Mouse (Mus musculus) gastrocnemius, postnatal 4 days (tissue): ENCODE results near the gene Osbpl10. TPM values are rescaled to one million over a fixed set of nuclear protein-coding genes. Genes with fewer than 3 reads are reported as not detected.

Source experiments
- DNase-seq, 2 experiments: peaks; one replicate each; pipeline ENCODE4 v3.0.0; 2021 to 2022; ENCODE audit warnings: low spot score in 2 of 2, mixed read lengths in 2 of 2
- total RNA-seq, 2 experiments: library from RNA; stranded (reverse); gene quantifications; 2 replicates each; pipeline ENCODE4 v1.2.3; 2021

Osbpl10 gene
- total RNA-seq, 2 experiments from 2014 or later = 8.2 to 8.4 TPM

DNA sequence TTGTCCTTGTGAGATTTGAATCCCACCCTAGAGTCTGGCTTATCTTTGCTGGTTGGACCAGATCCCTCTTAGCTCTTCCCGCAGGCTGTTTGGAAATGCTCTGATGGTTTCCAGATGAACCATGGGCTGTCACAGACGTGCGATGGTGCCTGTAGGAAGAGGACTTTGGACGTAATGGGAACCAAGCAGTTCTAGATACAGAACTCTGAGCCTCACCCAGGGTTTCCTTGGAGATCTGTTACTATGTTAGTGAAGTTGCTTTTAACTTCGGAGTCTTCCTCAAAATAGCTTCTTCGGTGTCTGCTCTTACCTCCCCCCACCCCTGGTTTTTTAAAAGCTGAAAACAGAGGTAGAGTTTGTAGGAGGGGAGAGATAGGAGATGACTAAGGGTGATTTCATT lies 1.6 kb downstream of the Osbpl10 start:
- DNase-seq = no peak

DNA sequence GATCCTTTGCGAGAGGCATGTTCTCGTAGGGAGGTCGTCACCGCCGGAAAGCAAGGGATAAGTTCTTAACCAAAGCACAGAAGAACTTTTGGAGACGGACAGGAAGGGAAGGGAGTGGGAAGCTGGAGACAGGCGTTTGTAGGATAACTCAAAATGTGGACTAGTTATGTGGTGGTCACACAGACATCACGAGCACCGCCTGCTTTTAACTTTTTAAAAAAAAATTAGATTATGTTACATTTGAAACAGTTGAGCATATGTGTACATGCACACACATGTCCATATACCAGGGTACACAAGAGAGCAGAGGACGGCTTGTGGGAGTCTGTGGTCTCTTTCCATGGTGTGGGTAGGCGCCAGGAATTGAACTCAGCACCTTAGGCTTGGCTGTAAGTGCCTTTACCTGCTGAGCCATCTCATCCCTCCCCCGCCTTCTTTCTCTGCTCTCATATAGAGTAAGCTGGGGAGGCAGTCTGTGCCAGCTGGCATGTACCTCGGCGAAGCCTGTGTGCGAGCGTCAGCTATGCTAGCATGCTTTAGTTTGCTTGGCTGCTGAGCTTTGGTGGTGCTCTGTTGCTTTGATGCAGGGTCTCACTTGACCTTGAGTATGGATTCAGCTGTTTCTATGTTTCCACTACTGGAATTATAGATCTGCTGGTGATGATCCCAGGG lies 4.5 kb downstream of the Osbpl10 start, which contains the start of gene Rps27rt:
Gene Rps27rt (minus strand): TSS at position 51 of the 672 bp plus-strand sequence.
- DNase-seq = no peak

DNA sequence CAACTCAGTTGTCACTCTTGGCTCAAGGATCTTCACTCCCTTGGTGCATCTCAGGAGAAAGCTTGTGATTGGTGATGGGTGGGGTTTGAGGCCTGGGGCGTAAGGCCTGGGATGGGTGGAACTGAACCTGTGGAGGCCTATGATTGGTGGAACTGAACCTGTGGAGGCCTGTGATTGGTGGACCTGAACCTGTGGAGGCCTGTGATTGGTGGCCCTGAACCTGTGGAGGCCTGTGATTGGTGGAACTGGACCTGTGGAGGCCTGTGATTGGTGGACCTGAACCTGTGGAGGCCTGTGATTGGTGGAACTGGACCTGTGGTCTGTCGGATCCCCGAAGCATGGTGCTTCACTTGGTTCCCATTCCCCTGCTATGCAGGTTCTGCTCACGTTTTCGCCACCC lies 7.4 kb downstream of the Osbpl10 start:
- DNase-seq = no peak

DNA sequence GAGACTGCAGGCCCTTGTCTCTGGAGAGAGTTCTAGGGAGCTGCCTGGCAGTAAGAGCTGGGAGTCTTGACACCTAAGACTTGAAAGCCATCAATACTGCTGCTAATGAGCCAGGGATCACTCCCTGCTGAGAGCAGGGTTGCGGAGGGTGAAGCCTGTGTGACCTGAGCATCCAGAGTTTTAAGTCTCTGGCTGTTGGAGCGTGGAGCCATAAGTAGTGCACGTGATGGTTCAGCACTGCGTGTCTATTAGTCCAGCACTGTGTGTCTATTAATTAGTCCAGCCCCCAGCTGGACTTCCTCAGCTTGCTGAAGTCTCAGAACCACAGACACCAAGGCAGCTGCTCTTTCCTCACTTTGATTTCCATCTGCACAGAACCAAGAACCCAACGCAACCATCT lies 8.0 kb downstream of the Osbpl10 start:
- no peak for DNase-seq

DNA sequence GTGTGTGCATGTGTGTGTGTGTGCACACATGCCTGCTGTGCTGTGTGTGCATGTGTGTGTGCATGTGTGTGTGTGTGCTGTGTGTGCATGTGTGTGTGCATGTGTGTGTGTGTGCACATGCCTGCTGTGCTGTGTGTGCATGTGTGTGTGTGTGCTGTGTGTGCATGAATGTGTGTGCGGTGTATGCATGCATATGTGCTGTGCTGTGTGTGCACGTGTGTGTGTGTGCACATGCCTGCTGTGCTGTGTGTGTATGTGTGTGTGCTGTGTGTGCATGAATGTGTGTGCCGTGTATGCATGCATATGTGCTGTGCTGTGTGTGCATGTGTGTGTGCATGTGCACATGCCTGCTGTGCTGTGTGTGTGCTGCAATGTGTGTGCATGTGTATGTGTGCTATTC lies 9.7 kb downstream of the Osbpl10 start:
- DNase-seq = no peak

DNA sequence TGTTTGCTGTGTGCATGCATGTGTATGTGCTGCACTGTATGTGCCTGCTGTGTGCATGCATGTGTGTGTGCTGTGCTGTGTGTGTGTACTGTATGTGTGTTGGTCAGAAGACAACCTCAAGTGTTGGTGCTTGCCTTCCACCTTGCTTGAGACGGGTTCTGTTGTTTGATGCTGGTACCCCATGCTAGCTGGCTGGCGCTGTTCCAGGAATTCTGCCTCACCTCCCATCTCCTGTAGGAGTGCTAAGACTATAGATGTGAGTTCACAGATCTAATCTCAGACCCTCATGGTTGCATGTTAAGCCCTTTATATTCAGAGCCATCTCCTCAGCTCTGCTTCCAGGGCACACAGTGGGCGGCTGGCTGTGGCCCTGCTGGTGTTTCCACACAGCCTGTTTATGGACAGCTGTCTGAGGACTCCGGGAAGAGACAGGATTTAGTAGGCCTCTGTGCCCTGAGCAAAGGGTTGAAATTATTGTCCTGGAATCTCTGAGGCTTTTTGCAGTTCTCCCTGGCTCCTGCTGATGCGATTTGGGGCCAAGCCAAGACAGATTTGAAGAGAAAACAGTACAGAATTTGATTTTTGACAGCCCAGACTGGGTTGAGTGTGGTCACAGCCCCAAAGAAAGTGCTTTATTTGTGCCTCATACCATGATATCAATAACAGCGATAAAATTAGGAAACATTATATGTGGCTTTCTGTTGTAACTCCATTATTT lies 10.4 kb downstream of the Osbpl10 start:
- DNase-seq = no peak

DNA sequence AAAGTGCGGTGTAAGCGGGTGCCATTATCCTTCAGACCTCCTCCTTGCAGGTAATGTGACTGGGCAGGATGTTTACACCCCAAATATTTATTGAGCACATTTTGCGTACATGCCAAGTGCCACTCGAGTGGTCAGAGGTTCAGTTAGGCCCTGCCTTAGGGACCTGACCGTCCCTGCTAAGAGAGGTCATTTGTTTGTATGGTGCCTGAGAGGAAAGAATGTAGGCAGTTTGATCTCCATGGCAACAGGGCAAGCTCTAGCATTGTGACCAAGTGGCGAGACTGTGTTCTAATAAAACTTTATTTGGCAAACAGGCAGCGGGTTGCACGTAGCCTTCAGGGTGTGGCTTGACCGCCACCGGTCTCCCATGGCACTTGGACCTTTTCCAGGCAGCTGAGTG lies 12.1 kb downstream of the Osbpl10 start:
- no peak for DNase-seq

DNA sequence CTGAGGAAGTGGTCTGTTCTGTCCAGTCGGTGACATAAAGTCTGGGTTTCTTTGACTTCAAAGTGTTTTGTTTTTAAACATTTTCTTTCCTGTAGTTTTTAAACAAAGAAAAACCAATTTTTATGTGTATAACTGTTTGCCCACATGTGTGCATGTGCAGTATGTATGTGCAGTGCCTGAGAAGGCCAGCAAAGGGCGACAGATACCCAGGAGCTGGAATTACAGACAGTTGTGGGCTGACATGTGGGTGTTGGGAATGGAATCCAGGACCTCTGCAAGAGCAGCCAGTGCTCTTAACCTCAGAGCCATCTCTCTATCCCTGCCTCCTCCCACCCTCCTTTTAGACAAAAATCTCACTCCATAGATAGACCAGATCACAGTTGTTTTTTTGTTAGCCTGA lies 14.2 kb downstream of the Osbpl10 start:
- no peak for DNase-seq

DNA sequence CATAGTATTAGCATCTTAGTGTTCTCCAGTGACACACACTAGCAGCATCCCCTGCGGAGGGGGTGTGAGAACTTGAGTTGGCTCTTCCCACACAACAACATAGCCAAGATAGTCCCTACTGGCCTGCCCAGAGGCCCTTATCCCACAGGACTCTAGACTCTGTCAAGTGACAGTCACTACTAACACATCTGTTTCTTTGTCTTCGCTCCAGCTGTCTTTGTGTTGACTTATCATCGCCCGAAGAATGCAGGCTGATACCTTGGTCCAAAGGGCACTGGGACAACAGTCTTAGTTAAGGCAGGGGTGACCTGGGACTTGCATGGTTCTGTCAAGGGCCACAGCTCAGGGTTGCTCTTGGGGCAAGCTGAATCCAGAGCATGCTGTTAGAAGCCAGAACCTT lies 16.9 kb downstream of the Osbpl10 start:
- no peak for DNase-seq

DNA sequence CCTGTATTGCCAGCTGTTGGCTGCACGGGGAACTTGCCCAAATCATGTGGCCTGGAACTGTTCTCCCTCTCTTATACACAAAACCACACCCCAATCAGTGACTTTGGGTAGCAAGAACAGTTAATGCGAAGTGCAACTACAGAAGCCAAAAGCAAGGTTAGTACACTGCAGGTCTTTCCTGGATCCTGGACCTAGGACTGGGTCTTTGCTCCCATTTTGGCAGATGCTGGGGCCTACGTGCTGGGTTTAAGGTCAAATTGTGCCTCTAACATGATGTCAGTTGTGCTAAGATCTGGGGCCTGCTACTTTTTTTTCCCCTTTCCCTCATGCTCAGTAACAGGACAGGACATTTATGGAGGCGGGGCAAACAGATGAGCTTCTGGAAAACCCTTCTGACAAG lies 17.3 kb downstream of the Osbpl10 start:
- DNase-seq = no peak

DNA sequence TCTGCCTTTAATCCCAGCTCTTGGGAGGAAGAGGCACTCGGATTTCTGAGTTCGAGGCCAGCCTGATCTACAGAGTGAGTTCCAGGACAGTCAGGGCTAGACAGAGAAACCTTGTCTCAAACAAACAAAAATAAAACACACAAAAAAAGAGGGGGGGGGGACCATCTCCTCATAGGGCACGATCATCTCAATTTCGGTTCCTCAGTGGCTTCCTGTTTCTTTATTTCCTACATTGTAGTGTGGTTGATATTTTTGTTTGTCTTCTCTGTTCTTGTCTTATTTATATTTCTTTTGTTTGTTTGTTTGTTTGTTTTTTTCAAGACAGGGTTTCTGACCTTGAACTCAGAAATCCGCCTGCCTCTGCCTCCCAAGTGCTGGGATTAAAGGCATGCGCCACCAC lies 18.1 kb downstream of the Osbpl10 start:
- DNase-seq = no peak

DNA sequence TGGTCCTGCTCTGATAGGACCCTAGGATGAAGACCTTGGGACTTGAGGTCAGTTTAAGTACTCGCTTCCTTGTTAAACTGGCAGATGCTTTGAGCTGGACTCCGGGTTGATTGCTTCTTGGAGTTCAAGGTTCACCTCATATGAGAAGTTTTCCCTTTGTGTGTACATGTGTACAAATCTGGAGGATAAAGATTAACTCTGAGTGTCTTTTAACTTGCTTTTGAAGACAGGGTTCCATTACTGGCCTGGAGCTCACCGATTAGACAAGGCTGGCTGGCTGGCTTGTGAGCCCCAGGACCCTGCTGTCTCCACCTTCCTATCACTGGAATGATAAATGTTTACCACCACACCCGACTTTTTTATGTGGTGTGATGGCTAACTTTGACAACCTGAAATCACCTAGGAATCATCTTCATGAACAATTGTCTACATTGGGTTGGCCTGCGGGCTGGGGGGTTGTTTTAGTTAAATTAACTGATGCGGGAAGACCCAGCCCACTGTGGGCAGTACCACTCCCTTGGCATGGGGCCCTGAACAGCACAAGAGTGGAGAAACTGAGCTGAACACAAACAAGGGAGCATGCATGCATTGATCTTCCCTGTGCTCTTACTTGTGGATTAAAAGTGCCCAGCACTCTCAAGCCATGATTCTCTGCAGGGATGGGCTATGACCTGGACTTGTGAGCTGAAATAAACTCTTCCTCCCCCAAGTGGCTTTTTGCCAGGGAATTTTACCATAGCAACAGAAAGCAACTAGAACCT lies 20.8 kb downstream of the Osbpl10 start:
- no peak for DNase-seq

DNA sequence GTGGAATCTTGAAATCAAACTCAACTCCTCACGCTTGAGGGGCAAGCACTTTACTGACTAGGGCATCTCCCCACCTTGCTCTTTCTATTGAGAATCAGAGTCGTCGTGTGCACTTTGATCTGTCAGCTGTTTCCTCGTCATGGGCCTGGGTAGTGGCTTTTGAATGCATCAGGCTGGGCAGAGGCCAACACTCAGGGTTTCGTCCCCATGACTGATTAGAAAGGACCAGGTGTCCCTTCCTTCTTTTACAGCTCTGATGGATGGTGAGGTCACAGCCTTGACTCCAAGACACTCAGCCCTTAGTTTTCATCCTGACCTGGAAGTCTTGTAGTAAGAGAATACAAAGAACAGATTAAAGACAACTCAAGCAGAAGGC lies 21.4 kb downstream of the Osbpl10 start:
- no peak for DNase-seq

DNA sequence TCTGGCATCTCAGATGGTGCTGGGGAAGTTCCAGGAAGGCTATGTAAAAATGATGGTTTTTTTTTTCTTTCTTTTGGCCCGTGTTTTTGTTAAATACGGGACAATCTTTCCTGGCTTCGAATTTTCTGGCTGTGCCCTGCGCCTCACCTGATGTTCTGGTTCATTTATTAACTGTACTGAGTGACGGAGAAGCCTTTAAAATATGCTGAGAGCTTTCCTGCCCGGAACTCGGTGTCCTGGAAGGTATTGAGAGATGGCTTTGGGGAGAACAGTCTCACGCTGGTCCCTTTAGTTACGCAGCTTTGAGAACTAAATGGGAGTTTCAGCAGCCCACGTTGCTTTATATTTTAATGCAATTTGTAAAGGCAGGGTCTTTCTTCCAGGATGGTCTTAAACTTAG lies 27.1 kb downstream of the Osbpl10 start:
- DNase-seq = no peak

DNA sequence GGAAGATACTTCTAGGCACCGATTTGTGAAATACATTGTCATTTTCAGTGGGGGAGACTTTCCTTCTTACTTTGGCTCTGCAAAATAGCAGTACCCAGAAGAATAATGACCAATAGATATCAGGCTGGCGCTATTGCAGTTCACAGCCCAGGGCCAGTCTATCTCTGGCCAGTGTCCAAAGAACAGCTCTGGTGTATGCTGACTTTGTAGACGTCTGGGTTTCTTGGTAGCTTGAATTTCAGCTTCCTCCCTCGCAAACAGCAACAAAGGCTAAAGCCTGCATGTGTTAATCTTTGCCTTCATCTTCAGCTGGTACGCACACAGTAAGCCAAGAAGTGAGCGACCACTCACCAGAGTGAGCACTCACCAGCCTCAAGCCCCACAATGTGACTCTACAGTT lies 29.4 kb downstream of the Osbpl10 start:
- no peak for DNase-seq

DNA sequence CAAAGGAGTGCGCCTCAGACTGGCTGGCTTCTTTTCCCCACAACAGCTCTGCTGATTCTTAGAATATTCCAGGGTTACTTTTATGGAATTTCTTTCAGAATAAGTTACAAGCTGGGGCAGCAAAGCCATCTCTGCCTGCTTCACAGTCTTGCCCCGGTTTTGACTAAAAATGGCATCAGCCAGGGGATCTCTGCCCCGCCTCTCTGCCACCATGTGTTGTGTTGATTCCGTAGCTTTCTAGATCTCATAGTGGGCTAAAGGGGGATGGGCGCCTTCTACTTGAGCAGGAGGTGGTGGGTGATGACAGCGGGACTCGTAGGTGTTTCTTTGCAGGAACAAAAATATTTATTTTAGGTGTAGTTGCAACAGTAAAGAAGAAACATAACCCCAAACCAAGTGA lies 29.8 kb downstream of the Osbpl10 start:
- DNase-seq = no peak

DNA sequence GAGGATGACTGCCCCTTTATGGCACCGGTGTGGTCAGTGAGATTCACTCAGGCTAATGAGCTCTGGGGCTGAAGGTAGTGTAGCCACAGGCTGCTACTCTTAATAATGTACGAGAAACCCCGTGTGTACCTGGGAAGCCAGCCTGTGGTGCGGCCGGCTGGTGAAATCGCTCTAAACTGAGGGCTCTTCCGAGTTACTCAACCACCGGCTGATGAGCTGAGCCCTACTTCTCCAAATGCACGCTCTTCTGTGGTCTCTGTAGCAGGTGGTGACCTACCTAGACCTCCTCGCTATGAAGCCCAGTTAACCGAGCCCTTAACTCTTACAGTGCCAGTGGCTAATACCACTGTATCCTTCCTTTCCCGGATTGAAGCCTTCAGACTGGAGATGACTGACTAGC lies 34.0 kb downstream of the Osbpl10 start:
- no peak for DNase-seq

DNA sequence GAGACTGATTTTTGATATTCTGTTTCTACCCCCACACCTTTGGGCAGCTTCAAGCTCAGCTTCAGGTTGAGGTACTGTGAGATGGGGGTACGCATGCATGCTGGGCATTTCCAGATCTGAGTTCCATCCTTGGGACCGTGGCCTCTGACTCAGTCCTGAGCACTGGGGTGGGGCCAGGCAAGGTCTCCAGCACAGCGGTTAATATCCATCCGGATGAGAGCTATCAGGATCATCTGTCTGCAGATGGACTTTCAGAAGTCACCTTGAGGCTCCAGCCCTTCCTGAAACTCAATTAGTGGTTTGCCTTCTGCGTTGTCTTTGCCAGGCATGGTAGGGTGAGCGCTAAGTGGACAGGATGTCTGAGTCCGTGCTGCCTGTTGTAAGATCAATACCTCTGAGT lies 41.8 kb downstream of the Osbpl10 start:
- no peak for DNase-seq

DNA sequence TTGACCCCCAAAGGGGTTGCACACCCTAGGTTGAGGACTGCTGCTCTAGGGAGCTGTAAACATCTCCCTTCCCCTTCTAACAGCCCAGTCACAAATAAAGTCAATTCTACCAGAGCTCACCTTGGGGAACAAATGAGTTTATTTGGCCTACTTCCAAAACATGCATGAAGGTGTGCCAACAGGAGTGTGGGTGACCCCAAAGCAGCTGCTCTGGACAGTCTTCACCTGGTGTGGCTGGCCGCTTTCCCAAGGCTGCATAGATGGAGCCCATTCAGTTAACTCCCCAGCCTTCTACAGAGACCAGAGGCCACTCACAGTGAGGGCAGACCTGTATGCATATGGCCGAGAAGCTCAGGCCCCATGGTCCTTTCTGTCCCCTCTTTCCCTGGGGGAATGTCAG lies 43.0 kb downstream of the Osbpl10 start:
- DNase-seq = no peak

DNA sequence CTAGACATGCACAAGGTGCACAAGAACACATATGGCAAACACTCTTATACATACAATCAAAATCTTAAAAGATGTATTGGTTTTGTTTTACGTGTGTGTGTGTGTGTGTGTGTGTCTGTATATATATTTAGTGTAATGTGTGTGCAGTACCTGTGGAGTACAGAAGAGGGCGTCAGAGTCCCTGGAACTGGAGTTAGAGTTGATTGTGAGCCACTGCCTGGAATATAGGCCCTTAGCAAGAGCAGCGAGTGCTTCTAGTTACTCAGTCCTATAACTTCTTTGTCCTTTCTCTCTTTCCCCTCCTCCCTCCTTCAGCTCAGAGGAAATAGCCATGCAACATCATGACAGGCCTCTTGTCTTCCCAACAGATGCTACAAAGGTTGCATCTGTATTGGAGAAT lies 44.8 kb downstream of the Osbpl10 start:
- no peak for DNase-seq

DNA sequence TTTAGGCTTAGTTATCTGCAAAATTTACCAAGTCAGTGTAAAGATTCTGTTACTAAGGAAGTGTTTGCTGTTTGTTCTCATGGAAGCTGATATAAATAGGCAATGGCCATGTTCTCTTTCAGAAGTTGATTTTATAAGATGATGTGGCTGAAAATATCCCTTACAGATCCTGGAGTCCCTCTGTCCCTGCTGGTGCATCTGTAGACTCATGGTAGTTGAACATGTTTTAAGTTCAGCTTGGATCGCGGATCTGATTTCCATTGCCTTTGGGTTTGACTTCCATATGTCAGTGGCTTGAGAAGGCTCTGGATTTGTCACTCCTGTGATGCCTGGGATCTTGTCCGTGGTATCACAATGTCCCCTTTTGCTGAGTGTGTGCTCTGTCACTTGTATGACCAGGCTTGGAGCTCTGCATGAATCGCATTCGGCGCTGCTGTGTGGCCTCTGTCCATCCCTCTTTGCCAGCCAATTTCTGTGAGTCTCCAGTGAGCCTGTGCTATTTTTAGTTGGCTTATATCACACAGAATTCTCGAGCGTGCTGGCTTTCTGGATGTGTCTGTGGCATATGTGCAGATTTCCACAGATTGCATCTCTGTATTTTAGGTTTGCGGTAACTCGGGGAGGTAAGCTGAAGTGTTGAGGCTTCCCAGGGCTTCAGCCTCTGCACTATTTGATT lies 45.5 kb downstream of the Osbpl10 start:
- DNase-seq = no peak

DNA sequence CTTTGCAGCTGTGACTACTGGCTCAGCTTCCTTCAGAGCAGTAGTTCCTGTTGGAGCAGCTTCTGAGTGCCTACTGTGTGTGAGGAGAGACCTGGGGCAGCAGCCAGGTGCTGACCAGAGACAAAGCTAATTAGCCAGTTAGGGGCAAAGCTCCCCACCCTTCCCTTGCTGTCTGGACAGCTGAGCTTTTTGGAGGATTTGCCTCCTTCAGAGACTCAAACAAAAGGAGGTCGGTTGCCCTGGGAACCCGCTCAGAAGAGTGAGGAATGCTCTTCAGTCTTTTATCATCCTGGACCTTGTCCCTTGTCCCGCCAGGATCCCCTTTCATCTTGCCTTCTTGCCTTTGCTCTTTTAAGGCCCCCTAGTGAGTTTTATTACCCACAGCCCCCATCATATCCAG lies 50.9 kb downstream of the Osbpl10 start:
- DNase-seq = no peak
